Mouse (Mus musculus) MEL (cell line): Measurements from ENCODE around the gene Fam57b. TPM values are rescaled to one million over a fixed set of nuclear protein-coding genes. Genes with fewer than 3 reads are reported as not detected.

Source experiments
- DNase-seq: peaks from one replicate; pipeline ENCODE4 v3.0.0; 2011; ENCODE audit warnings: low read depth, low spot score
- H3K27ac ChIP-seq: 2 replicates; pipeline ENCODE4 v1.5.1; 2012; ENCODE audit warnings: low read depth, mild to moderate bottlenecking, control low read depth, low read length, moderate library complexity; ENCODE audit not compliant: control insufficient read depth
- H3K27me3 ChIP-seq, 2 experiments: fragments of 150-350 bp in 1 of 2; sonication (generic) in 1 of 2; 2 replicates each; pipeline ENCODE4 v1.6.1; 2012; ENCODE audit warnings: low read length in 2 of 2, mild to moderate bottlenecking in 2 of 2, improper control_type of control experiment in 1 of 2, moderate library complexity in 1 of 2; ENCODE audit not compliant: insufficient read depth in 2 of 2, control insufficient read depth in 1 of 2
- H3K36me3 ChIP-seq, 2 experiments: 2 replicates each; pipeline ENCODE4 v1.6.1; 2012 to 2014; ENCODE audit warnings: low read length in 2 of 2, improper control_type of control experiment in 1 of 2, inconsistent platforms in 1 of 2, mild to moderate bottlenecking in 1 of 2; ENCODE audit not compliant: insufficient read depth in 2 of 2, control insufficient read depth in 1 of 2
- H3K4me1 ChIP-seq, 2 experiments: fragments of 150-350 bp in 1 of 2; sonication (generic) in 1 of 2; 2 replicates each; pipeline ENCODE4 v1.6.1; 2012; ENCODE audit warnings: low read length in 2 of 2, improper control_type of control experiment in 1 of 2, mild to moderate bottlenecking in 1 of 2; ENCODE audit not compliant: insufficient read depth in 2 of 2, control insufficient read depth in 1 of 2
- H3K4me3 ChIP-seq, 2 experiments: fragments of 150-350 bp in 1 of 2; sonication (generic) in 1 of 2; 2 replicates each; pipeline ENCODE4 v1.5.1; 2012; ENCODE audit warnings: low read depth in 2 of 2, low read length in 2 of 2, mild to moderate bottlenecking in 2 of 2, moderate library complexity in 2 of 2, control low read depth in 1 of 2, improper control_type of control experiment in 1 of 2; ENCODE audit not compliant: control insufficient read depth in 1 of 2, insufficient read depth in 1 of 2
- H3K79me2 ChIP-seq: 2 replicates; pipeline ENCODE4 v1.6.1; 2012; ENCODE audit warnings: mild to moderate bottlenecking, low read length, moderate library complexity; ENCODE audit not compliant: control insufficient read depth, poor library complexity, insufficient read depth
- H3K9ac ChIP-seq: 2 replicates; pipeline ENCODE4 v1.6.1; 2012; ENCODE audit warnings: low read depth, mild to moderate bottlenecking, control low read depth, low read length, moderate library complexity; ENCODE audit not compliant: control insufficient read depth, poor library complexity, severe bottlenecking
- H3K9me3 ChIP-seq: fragments of 150-350 bp; sonication (generic); replicated peaks from 2 replicates; pipeline ENCODE4 v1.6.1; 2012; ENCODE audit warnings: mild to moderate bottlenecking, low read length, improper control_type of control experiment, moderate library complexity; ENCODE audit not compliant: insufficient read depth
- BHLHE40 ChIP-seq: IDR thresholded peaks from 2 replicates; pipeline ENCODE4 v1.6.1; 2012; ENCODE audit warnings: low read depth, mild to moderate bottlenecking, inconsistent platforms, low read length, improper control_type of control experiment, borderline replicate concordance
- CHD1 ChIP-seq: IDR thresholded peaks from 2 replicates; pipeline ENCODE4 v1.6.1; 2012; ENCODE audit warnings: low read depth, mild to moderate bottlenecking, inconsistent platforms, low read length, improper control_type of control experiment
- ELF1 ChIP-seq: IDR thresholded peaks from 2 replicates; pipeline ENCODE4 v1.6.1; 2014; ENCODE audit warnings: low read depth, mild to moderate bottlenecking, inconsistent platforms, low read length, improper control_type of control experiment, moderate library complexity
- EP300 ChIP-seq, 2 experiments: IDR thresholded peaks; 2 replicates each; pipeline ENCODE4 v1.6.1; 2011; ENCODE audit warnings: improper control_type of control experiment in 2 of 2, low read length in 2 of 2, low read depth in 1 of 2, mild to moderate bottlenecking in 1 of 2
- ETS1 ChIP-seq: IDR thresholded peaks from 2 replicates; pipeline ENCODE4 v1.6.1; 2012; ENCODE audit warnings: low read depth, mild to moderate bottlenecking, inconsistent platforms, low read length, improper control_type of control experiment, moderate library complexity
- HCFC1 ChIP-seq: IDR thresholded peaks from 2 replicates; pipeline ENCODE4 v1.6.1; 2012; ENCODE audit warnings: low read depth, mild to moderate bottlenecking, inconsistent platforms, low read length, improper control_type of control experiment, moderate library complexity
- MAX ChIP-seq: IDR thresholded peaks from 2 replicates; pipeline ENCODE4 v1.6.1; 2011; ENCODE audit warnings: low read length, improper control_type of control experiment
- MEF2A ChIP-seq: IDR thresholded peaks from 2 replicates; pipeline ENCODE4 v1.6.1; 2014; ENCODE audit warnings: low read depth, mild to moderate bottlenecking, inconsistent platforms, low read length, improper control_type of control experiment; ENCODE audit not compliant: poor library complexity, insufficient replicate concordance, severe bottlenecking; ENCODE audit errors: extremely low read depth
- MYB ChIP-seq: IDR thresholded peaks from 2 replicates; pipeline ENCODE4 v1.6.1; 2011; ENCODE audit warnings: mild to moderate bottlenecking, low read depth, low read length, improper control_type of control experiment
- NRF1 ChIP-seq: IDR thresholded peaks from 2 replicates; pipeline ENCODE4 v1.6.1; 2014; ENCODE audit warnings: low read depth, mild to moderate bottlenecking, inconsistent platforms, low read length, improper control_type of control experiment, moderate library complexity; ENCODE audit not compliant: poor library complexity, insufficient read depth, severe bottlenecking
- POLR2AphosphoS2 ChIP-seq: IDR thresholded peaks from 2 replicates; pipeline ENCODE4 v1.6.1; 2011; ENCODE audit warnings: low read length, improper control_type of control experiment
- POLR2AphosphoS5 ChIP-seq: IDR thresholded peaks from 2 replicates; pipeline ENCODE4 v1.6.1; 2012; ENCODE audit warnings: low read depth, borderline replicate concordance, mild to moderate bottlenecking, inconsistent platforms, low read length, moderate library complexity, mixed read lengths
- SIN3A ChIP-seq: IDR thresholded peaks from 2 replicates; pipeline ENCODE4 v1.6.1; 2012; ENCODE audit warnings: low read length, improper control_type of control experiment, inconsistent platforms
- TBP ChIP-seq: IDR thresholded peaks from 2 replicates; pipeline ENCODE4 v1.8.0; 2011; ENCODE audit warnings: low read depth, low read length, improper control_type of control experiment
- TCF12 ChIP-seq: IDR thresholded peaks from 2 replicates; pipeline ENCODE4 v1.6.1; 2014; ENCODE audit warnings: low read depth, mild to moderate bottlenecking, inconsistent platforms, low read length, improper control_type of control experiment, moderate library complexity
- UBTF ChIP-seq: IDR thresholded peaks from 2 replicates; pipeline ENCODE4 v1.6.1; 2012; ENCODE audit warnings: low read depth, mild to moderate bottlenecking, inconsistent platforms, low read length, improper control_type of control experiment, moderate library complexity, borderline replicate concordance; ENCODE audit not compliant: insufficient read depth
- USF1 ChIP-seq: IDR thresholded peaks from 2 replicates; pipeline ENCODE4 v1.6.1; 2014; ENCODE audit warnings: low read depth, mild to moderate bottlenecking, inconsistent platforms, low read length, improper control_type of control experiment, moderate library complexity
- ZC3H11A ChIP-seq: IDR thresholded peaks from 2 replicates; pipeline ENCODE4 v1.6.1; 2012; ENCODE audit warnings: low read depth, mild to moderate bottlenecking, inconsistent platforms, low read length, improper control_type of control experiment
- ZKSCAN1 ChIP-seq: IDR thresholded peaks from 2 replicates; pipeline ENCODE4 v1.6.1; 2012; ENCODE audit warnings: low read depth, mild to moderate bottlenecking, inconsistent platforms, low read length, improper control_type of control experiment, moderate library complexity
- ZMIZ1 ChIP-seq: IDR thresholded peaks from 2 replicates; pipeline ENCODE4 v1.6.1; 2012; ENCODE audit warnings: low read depth, mild to moderate bottlenecking, inconsistent platforms, low read length, improper control_type of control experiment, moderate library complexity
- polyA plus RNA-seq, 2 experiments: library from polyadenylated mRNA; stranded (reverse) in 1 of 2; unstranded in 1 of 2; fragments of >175 nt in 1 of 2; fragments of >200 nt in 1 of 2; gene quantifications; 2 replicates each; pipeline versions ENCODE4 v1.2.1 to v1.2.4; 2012; ENCODE audit warnings: low replicate concordance in 2 of 2, low read depth in 1 of 2; ENCODE audit not compliant: insufficient read length in 2 of 2, insufficient read depth in 1 of 2, missing spikeins in 1 of 2
- total RNA-seq: library from RNA; depleted of rRNA; stranded (reverse); fragments of 300-350 nt; gene quantifications from 2 replicates; pipeline ENCODE4 v1.2.3, GENCODE M21; 2012

The Fam57b gene
- total and polyA plus RNA-seq, 3 experiments = 0.50 to 1.7 TPM; not detected in 1

- Histone ChIP-seq H3K79me2 (peaks cover 17% of the 10 kb centered on the region), H3K36me3 (peaks cover 7 to 9% of the 10 kb centered on the region in 2 experiments; a peak in 2 of 4 replicates)
- TF ChIP-seq MAX (no peak), ETS1 (no peak), HCFC1 (no peak), CHD1 (no peak), EP300 (IDR thresholded peaks at IDR 0.05; ENCODE audit: low read depth in 1 of 2, low read length in 2 of 2) (no peak), SIN3A (no peak), TBP (no peak), ELF1 (no peak), POLR2AphosphoS2 (no peak), NRF1 (no peak), MYB (no peak), UBTF (no peak), ZKSCAN1 (no peak), POLR2AphosphoS5 (no peak), ZC3H11A (no peak), USF1 (no peak), MEF2A (no peak), ZMIZ1 (no peak), BHLHE40 (no peak), TCF12 (no peak)
- TF ChIP-seq, all 39 proteins: peak for 0
- DNase-seq = no peak
- H3K9ac ChIP-seq = no peak overlapping the region
- no peaks in the 10 kb centered on the region for H3K9me3 ChIP-seq
- H3K27me3 ChIP-seq = no peaks in the 10 kb centered on the region
- peaks cover 0 to 9% of the 10 kb centered on the region in 2 experiments; a peak in 2 of 4 replicates for H3K4me1 ChIP-seq
- no peak overlapping the region for H3K4me3 ChIP-seq
- H3K27ac ChIP-seq = no peak overlapping the region
These were observed 8.3 kb upstream of the Fam57b start for GRCm38 (mm10) chr7:126789141-126789540.
